Mouse (Mus musculus) E14TG2a.4 (cell line): ENCODE measurements around the gene Spo11.

ENCODE experiments used
- H3K27me3 ChIP-seq: 2 replicates; pipeline ENCODE4 v1.6.1; 2014; ENCODE audit warnings: low read length, control low read depth; ENCODE audit not compliant: insufficient read depth
- H3K36me3 ChIP-seq: 2 replicates; pipeline ENCODE4 v1.6.1; 2014; ENCODE audit warnings: low read length, control low read depth; ENCODE audit not compliant: insufficient read depth
- H3K4me1 ChIP-seq: replicated peaks from 2 replicates; pipeline ENCODE4 v1.6.1; 2014; ENCODE audit warnings: low read depth, low read length, control low read depth
- H3K4me3 ChIP-seq: replicated peaks from 2 replicates; pipeline ENCODE4 v1.5.1; 2014; ENCODE audit warnings: mild to moderate bottlenecking, low read length
- H3K9me3 ChIP-seq: 2 replicates; pipeline ENCODE4 v1.6.1; 2014; ENCODE audit warnings: low read length, control low read depth
- CTCF ChIP-seq: conservative IDR thresholded peaks from 2 replicates; pipeline ENCODE4 v1.5.1; 2014; ENCODE audit warnings: low read length
- NANOG ChIP-seq: IDR thresholded peaks from 2 replicates; pipeline ENCODE4 v1.6.1; 2014; ENCODE audit warnings: borderline replicate concordance, low read length, mixed read lengths
- POU5F1 ChIP-seq: IDR thresholded peaks from 2 replicates; pipeline ENCODE4 v1.6.1; 2014; ENCODE audit warnings: low read length, borderline replicate concordance

Spo11 gene

GRCm38 (mm10) chr2:172973806-172974565 lies 3.5 kb upstream of the Spo11 start:
- peaks cover 32% of the 10 kb centered on the region for H3K4me1 ChIP-seq
- H3K27me3 ChIP-seq, result peaks cover 31% of the 10 kb centered on the region
- H3K36me3 ChIP-seq, result no peaks in the 10 kb centered on the region
- no peaks in the 10 kb centered on the region for H3K9me3 ChIP-seq
- no peak for TF ChIP-seq NANOG
- no peak for TF ChIP-seq POU5F1
- no peak for TF ChIP-seq CTCF
- H3K4me3 ChIP-seq, result no peak overlapping the region

GRCm38 (mm10) chr2:172974701-172975100 lies 2.8 kb upstream of the Spo11 start:
- Histone ChIP-seq H3K27me3 (peaks cover 31% of the 10 kb centered on the region), H3K36me3 (no peaks in the 10 kb centered on the region), H3K4me1 (peaks cover 32% of the 10 kb centered on the region), H3K9me3 (no peaks in the 10 kb centered on the region), H3K4me3 (no peak overlapping the region)
- TF ChIP-seq POU5F1, result no peak
- no peak for TF ChIP-seq CTCF
- TF ChIP-seq NANOG, result no peak

- Histone ChIP-seq H3K4me3 (no peak overlapping the region), H3K36me3 (no peaks in the 10 kb centered on the region), H3K4me1 (peaks cover 32% of the 10 kb centered on the region), H3K9me3 (peaks cover 4% of the 10 kb centered on the region), H3K27me3 (peaks cover 35% of the 10 kb centered on the region)
- TF ChIP-seq NANOG (no peak), CTCF (no peak), POU5F1 (no peak)
Observed at GRCm38 (mm10) chr2:172975159-172975558, 2.3 kb upstream of the Spo11 start.

GRCm38 (mm10) chr2:172976661-172977238 lies 750 bp upstream of the Spo11 start:
- TF ChIP-seq NANOG, result no peak
- TF ChIP-seq POU5F1, result no peak
- no peak for TF ChIP-seq CTCF
- Histone ChIP-seq H3K27me3 (peaks cover 38% of the 10 kb centered on the region), H3K4me3 (peak overlapping the region; percentile 56; the same call in 1 of the 2 replicates), H3K4me1 (peaks cover 32% of the 10 kb centered on the region), H3K36me3 (no peaks in the 10 kb centered on the region), H3K9me3 (peaks cover 5% of the 10 kb centered on the region)

GRCm38 (mm10) chr2:172978131-172978633 lies 682 bp downstream of the Spo11 start:
- H3K36me3 ChIP-seq, result no peaks in the 10 kb centered on the region
- no peak overlapping the region for H3K4me3 ChIP-seq
- peaks cover 32% of the 10 kb centered on the region for H3K4me1 ChIP-seq
- TF ChIP-seq NANOG (no peak), POU5F1 (no peak), CTCF (no peak)
- H3K27me3 ChIP-seq, result peaks cover 41% of the 10 kb centered on the region
- H3K9me3 ChIP-seq, result peaks cover 5% of the 10 kb centered on the region

GRCm38 (mm10) chr2:172979666-172980345 lies 2.3 kb downstream of the Spo11 start:
- H3K4me3 ChIP-seq, result no peak overlapping the region; the same call in 1 of the 2 replicates
- peaks cover 5% of the 10 kb centered on the region for H3K9me3 ChIP-seq
- TF ChIP-seq CTCF (peak; percentile 12), POU5F1 (no peak), NANOG (no peak)
- no peaks in the 10 kb centered on the region for H3K36me3 ChIP-seq
- H3K27me3 ChIP-seq, result peaks cover 41% of the 10 kb centered on the region
- peaks cover 23% of the 10 kb centered on the region for H3K4me1 ChIP-seq

GRCm38 (mm10) chr2:172982776-172983561 lies 5.5 kb downstream of the Spo11 start:
- peaks cover 3% of the 10 kb centered on the region for H3K4me1 ChIP-seq
- peaks cover 34% of the 10 kb centered on the region for H3K27me3 ChIP-seq
- no peaks in the 10 kb centered on the region for H3K36me3 ChIP-seq
- TF ChIP-seq CTCF, result no peak
- no peak for TF ChIP-seq NANOG
- TF ChIP-seq POU5F1, result no peak
- H3K9me3 ChIP-seq, result peaks cover 5% of the 10 kb centered on the region
- no peak overlapping the region for H3K4me3 ChIP-seq
